Mouse (Mus musculus): ENCODE results near the gene Tead3.

DNA sequence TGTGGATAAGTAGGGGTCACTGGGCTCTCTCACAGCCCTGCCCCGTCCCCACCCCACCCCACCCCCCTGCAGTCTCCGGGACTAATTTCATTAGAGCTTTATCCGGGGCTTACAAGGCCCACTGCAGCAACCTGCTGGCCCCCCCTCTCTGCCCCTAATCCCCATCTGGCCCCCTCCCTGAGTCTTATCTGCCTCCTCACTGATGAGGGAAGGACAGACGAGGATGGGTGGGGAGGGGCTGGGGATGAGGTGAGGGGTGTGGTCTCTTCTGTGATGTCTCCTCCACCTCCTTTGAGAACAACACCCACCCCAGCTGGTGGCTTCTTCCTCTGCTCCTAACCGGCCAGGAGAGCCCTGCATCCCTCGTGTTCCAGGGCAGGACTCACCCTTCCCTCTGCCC lies 29.6 kb upstream of the Tead3 start:
- TF ChIP-seq POLR2A (IDR thresholded peaks at IDR 0.05; ENCODE audit: borderline replicate concordance, low read depth, low read length) (no peak), CTCF (IDR thresholded peaks at IDR 0.05; ENCODE audit: low read depth, low read length) (no peak)

Measured in bone marrow macrophage, adult 2 months (primary cell).